Mouse (Mus musculus) embryonic facial prominence, embryonic 11.5 days (tissue): ENCODE results near the gene 1110008L16Rik. TPM values are rescaled to one million over a fixed set of nuclear protein-coding genes. Genes with fewer than 3 reads are reported as not detected.

Experiments used
- ATAC-seq: fragments of 200-750 bp; cut with Nextera tagmentation; replicated peaks from 2 replicates; pipeline ENCODE4 v1.8.0; 2017; ENCODE audit warnings: low read depth; ENCODE audit not compliant: insufficient number of reproducible peaks, low FRiP score, low TSS enrichment
- DNase-seq: peaks from one replicate; pipeline ENCODE4 v3.0.0-alpha.2; 2015; ENCODE audit warnings: low spot score
- H3K27ac ChIP-seq: fragments of 300-500 bp; sonication (generic); replicated peaks from 2 replicates; pipeline ENCODE4 v1.5.1; 2014; ENCODE audit warnings: mild to moderate bottlenecking, low read depth, low read length, control low read depth
- H3K27me3 ChIP-seq: fragments of 300-500 bp; sonication (generic); 2 replicates; pipeline ENCODE4 v1.6.1; 2014; ENCODE audit warnings: mild to moderate bottlenecking, low read length, moderate library complexity, mixed read lengths; ENCODE audit not compliant: control insufficient read depth, insufficient read depth
- H3K36me3 ChIP-seq: fragments of 300-500 bp; sonication (generic); replicated peaks from 2 replicates; pipeline ENCODE4 v1.6.1; 2014; ENCODE audit warnings: low read depth, mild to moderate bottlenecking, low read length, moderate library complexity, mixed read lengths; ENCODE audit not compliant: control insufficient read depth, insufficient read depth
- H3K4me1 ChIP-seq: fragments of 300-500 bp; sonication (generic); 2 replicates; pipeline ENCODE4 v1.6.1; 2014; ENCODE audit warnings: low read length, mixed read lengths; ENCODE audit not compliant: control insufficient read depth, insufficient read depth
- H3K4me2 ChIP-seq: fragments of 300-500 bp; sonication (generic); 2 replicates; pipeline ENCODE4 v1.6.1; 2014; ENCODE audit warnings: low read depth, mild to moderate bottlenecking, control low read depth, low read length, moderate library complexity
- H3K4me3 ChIP-seq: fragments of 300-500 bp; sonication (generic); 2 replicates; pipeline ENCODE4 v1.5.1; 2014; ENCODE audit warnings: low read depth, low read length, control low read depth
- H3K9ac ChIP-seq: fragments of 300-500 bp; sonication (generic); replicated peaks from 2 replicates; pipeline ENCODE4 v1.6.1; 2014; ENCODE audit warnings: mild to moderate bottlenecking, control low read depth, low read length
- H3K9me3 ChIP-seq: fragments of 300-500 bp; sonication (generic); replicated peaks from 2 replicates; pipeline ENCODE4 v1.6.1; 2016; ENCODE audit warnings: mild to moderate bottlenecking, low read length, inconsistent platforms, mixed read lengths; ENCODE audit not compliant: control insufficient read depth
- WGBS: fragments of 180-500 bp; shearing (Covaris S2); extraction: QIAGEN DNeasy Blood & Tissue Kit; methylation state at CpG from one replicate; pipeline ENCODE4 v1.1.7; 2014; 5-methylcytosine and 5-hydroxymethylcytosine counted together
- polyA plus RNA-seq: library from polyadenylated mRNA; unstranded; fragments of >200 nt; fragmentation: Nextera tagmentation; extraction: Ambion mirVana; gene quantifications from 2 replicates; pipeline ENCODE4 v1.2.1, GENCODE M21; 2014

The 1110008L16Rik gene
- polyA plus RNA-seq, 1 experiment from 2014 or later = 21.6 TPM

- Histone ChIP-seq H3K9ac (no peak overlapping the region), H3K4me2 (no peak overlapping the region), H3K9me3 (no peaks in the 10 kb centered on the region), H3K36me3 (no peaks in the 10 kb centered on the region), H3K4me3 (no peak overlapping the region), H3K4me1 (no peaks in the 10 kb centered on the region), H3K27me3 (no peaks in the 10 kb centered on the region), H3K27ac (no peak overlapping the region)
- no peak for DNase-seq
- ATAC-seq = no peak
- 89% methylated on average over 4 of the region's 4 CpGs for WGBS
These were observed 130.6 kb downstream of the 1110008L16Rik start for GRCm38 (mm10) chr12:55429956-55430355.

Other genes with a start within 250 kb of the 1110008L16Rik start
- gene 2700097O09Rik, start 219.5 kb upstream of the 1110008L16Rik start, polyA plus RNA-seq = 35.6 and 40.3 TPM in 2 replicates
- gene Srp54a, start 219.3 kb upstream of the 1110008L16Rik start, polyA plus RNA-seq = 187 and 195 TPM in 2 replicates
- 14.4 and 15.5 TPM in 2 replicates for gene Fam177a, start 175.1 kb upstream of the 1110008L16Rik start, polyA plus RNA-seq
- gene Srp54b, start 144.5 kb upstream of the 1110008L16Rik start, polyA plus RNA-seq = 59.2 and 62.1 TPM in 2 replicates
- gene 1700047I17Rik2, start 100.0 kb upstream of the 1110008L16Rik start, polyA plus RNA-seq = 3.2 and 3.3 TPM in 2 replicates
- gene Srp54c, start 69.4 kb upstream of the 1110008L16Rik start, polyA plus RNA-seq = 85.3 and 97.2 TPM in 2 replicates
- gene Ppp2r3c, start 3.4 kb downstream of the 1110008L16Rik start, polyA plus RNA-seq = 28.8 and 31.0 TPM in 2 replicates
- 523 and 533 TPM in 2 replicates for gene Psma6, start 84.6 kb downstream of the 1110008L16Rik start, polyA plus RNA-seq
- gene Nfkbia, start 193.1 kb downstream of the 1110008L16Rik start, polyA plus RNA-seq = 56.9 and 60.7 TPM in 2 replicates